Mouse (Mus musculus): ENCODE measurements at regions not wholly inside any gene's neighbourhood (a gene's known extent, or its start where the extent isn't known, plus 50 kb on each side); places are given as distances from the start of the nearest gene placed in this dataset.

DNA sequence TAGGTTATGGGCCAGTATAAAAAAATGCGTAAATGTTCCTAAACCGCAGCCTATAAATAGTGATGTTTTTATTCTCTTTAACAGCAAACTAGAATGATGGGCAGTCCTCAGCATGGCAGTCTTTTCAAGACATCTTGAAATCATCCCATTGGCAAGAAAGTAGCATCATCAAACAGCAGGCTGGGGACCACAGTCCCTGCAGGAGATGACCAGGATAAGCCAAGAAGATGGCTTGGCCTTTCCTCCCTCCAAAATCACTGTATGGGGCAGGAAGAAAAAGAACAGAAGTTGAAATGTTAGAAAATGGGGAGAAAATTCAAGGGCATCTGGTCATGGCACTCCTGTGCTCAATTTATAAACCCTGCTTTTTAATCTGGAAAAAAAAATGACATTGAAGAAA lies 93.0 kb upstream of the Plxna2 start:
- 97% methylated on average over 2 of the region's 2 CpGs for WGBS
- no peak overlapping the region for H3K27ac ChIP-seq (ENCODE audit: insufficient read depth, low read depth, low read length)
- TF ChIP-seq POLR2A (IDR thresholded peaks at IDR 0.05; ENCODE audit: low read depth, low read length) = no peak
- no peak for TF ChIP-seq CTCF (IDR thresholded peaks at IDR 0.05; ENCODE audit: extremely low read depth, insufficient read length, insufficient replicate concordance, low read depth, low read length)
- H3K27me3 ChIP-seq (ENCODE audit: control insufficient read depth, insufficient read depth, low read length) = no peaks in the 10 kb centered on the region
- no peaks in the 10 kb centered on the region for H3K4me1 ChIP-seq (ENCODE audit: control insufficient read depth, insufficient read depth, insufficient read length, low read length)
- H3K36me3 ChIP-seq (ENCODE audit: control insufficient read depth, insufficient read depth, low read length) = no peaks in the 10 kb centered on the region
- no peak overlapping the region for H3K4me3 ChIP-seq (ENCODE audit: low read depth, low read length)

DNA sequence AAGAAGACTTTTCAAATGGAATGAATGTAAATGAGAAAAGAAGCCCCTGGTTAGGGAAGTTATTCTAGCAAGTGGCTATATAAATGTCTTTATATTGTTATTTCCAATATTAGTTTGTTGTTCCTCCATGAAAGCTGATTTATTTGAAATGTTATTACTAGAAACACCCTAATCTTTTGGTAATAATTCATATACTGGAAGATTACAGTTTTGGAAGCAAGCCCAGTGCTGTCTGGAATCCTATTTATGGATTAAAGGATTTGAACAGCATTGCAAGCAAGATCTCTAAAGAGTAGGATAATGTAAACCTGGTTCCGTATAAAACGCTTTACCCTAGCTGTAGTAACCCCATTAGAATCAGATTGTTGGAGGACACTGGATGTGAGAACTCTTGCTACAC lies 96.8 kb upstream of the Plxna2 start:
- H3K4me3 ChIP-seq (ENCODE audit: low read depth, low read length) = no peak overlapping the region
- 80% methylated on average over 2 of the region's 2 CpGs for WGBS
- no peaks in the 10 kb centered on the region for H3K27me3 ChIP-seq (ENCODE audit: control insufficient read depth, insufficient read depth, low read length)
- H3K4me1 ChIP-seq (ENCODE audit: control insufficient read depth, insufficient read depth, insufficient read length, low read length) = no peaks in the 10 kb centered on the region
- no peaks in the 10 kb centered on the region for H3K36me3 ChIP-seq (ENCODE audit: control insufficient read depth, insufficient read depth, low read length)
- no peak overlapping the region for H3K27ac ChIP-seq (ENCODE audit: insufficient read depth, low read depth, low read length)
- TF ChIP-seq CTCF (IDR thresholded peaks at IDR 0.05; ENCODE audit: extremely low read depth, insufficient read length, insufficient replicate concordance, low read depth, low read length) (no peak), POLR2A (IDR thresholded peaks at IDR 0.05; ENCODE audit: low read depth, low read length) (no peak)

DNA sequence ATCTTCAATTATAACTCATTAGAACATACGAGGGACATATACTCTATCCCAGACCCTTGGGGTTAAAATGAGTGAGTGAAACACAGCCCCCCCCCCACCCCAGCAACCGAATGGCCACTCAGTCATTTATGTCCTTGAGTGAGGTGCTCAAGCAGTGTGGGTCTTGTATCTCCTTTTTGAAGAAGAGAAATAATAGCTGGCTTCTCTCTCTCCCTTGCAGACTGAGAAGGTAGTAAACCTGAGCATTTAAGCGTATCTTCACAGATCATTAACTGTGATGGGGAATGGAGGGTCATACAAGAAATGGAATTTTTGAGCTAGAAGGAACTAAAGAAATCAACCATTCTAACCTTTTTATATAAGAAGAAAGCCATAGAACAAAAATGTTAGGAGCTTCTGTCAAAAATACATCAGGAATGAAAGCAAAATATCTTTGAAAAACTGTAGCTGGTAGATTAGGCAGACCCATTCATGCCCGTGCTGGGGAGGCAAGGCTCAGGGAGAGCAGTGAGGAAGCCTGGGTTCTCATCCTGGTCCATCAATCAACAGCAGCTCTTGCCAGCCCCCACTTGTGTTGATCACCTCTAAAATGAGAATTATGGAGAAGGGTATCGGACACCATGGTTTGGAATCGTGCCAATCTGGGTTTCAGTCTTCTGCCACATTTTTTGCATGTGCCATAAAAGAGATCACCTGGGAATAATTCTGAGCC lies 98.4 kb upstream of the Plxna2 start:
- H3K27me3 ChIP-seq (ENCODE audit: control insufficient read depth, insufficient read depth, low read length) = no peaks in the 10 kb centered on the region
- H3K4me1 ChIP-seq (ENCODE audit: control insufficient read depth, insufficient read depth, insufficient read length, low read length) = no peaks in the 10 kb centered on the region
- no peak overlapping the region for H3K27ac ChIP-seq (ENCODE audit: insufficient read depth, low read depth, low read length)
- TF ChIP-seq POLR2A (IDR thresholded peaks at IDR 0.05; ENCODE audit: low read depth, low read length) (no peak), CTCF (IDR thresholded peaks at IDR 0.05; ENCODE audit: extremely low read depth, insufficient read length, insufficient replicate concordance, low read depth, low read length) (no peak)
- no peak overlapping the region for H3K4me3 ChIP-seq (ENCODE audit: low read depth, low read length)
- H3K36me3 ChIP-seq (ENCODE audit: control insufficient read depth, insufficient read depth, low read length) = no peaks in the 10 kb centered on the region
- 82% methylated on average over 6 of the region's 6 CpGs for WGBS

DNA sequence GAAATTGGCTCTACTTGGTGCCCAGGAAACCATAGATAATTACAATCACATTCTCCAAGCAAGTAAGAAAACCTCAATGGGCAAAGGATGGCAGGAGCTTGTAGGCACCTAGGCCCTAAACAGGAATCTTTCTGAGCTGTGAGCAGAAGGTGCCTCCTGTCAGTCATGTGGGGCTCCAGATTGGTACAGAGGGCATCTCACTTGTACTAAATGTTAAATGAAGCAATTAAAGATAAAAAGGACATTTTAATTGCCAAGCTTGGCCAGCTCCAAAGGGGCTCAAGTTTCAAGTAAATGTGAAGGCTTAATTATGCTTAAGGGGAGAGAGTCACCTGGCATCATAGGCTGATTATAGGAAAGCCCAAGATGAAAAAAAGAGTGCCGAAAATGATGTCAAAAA lies 101.9 kb upstream of the Plxna2 start:
- H3K36me3 ChIP-seq (ENCODE audit: control insufficient read depth, insufficient read depth, low read length) = no peaks in the 10 kb centered on the region
- no peak overlapping the region for H3K4me3 ChIP-seq (ENCODE audit: low read depth, low read length)
- 83% methylated on average over 1 of the region's 1 CpGs for WGBS
- no peaks in the 10 kb centered on the region for H3K4me1 ChIP-seq (ENCODE audit: control insufficient read depth, insufficient read depth, insufficient read length, low read length)
- no peak overlapping the region for H3K27ac ChIP-seq (ENCODE audit: insufficient read depth, low read depth, low read length)
- no peak for TF ChIP-seq CTCF (IDR thresholded peaks at IDR 0.05; ENCODE audit: extremely low read depth, insufficient read length, insufficient replicate concordance, low read depth, low read length)
- TF ChIP-seq POLR2A (IDR thresholded peaks at IDR 0.05; ENCODE audit: low read depth, low read length) = no peak
- H3K27me3 ChIP-seq (ENCODE audit: control insufficient read depth, insufficient read depth, low read length) = no peaks in the 10 kb centered on the region

DNA sequence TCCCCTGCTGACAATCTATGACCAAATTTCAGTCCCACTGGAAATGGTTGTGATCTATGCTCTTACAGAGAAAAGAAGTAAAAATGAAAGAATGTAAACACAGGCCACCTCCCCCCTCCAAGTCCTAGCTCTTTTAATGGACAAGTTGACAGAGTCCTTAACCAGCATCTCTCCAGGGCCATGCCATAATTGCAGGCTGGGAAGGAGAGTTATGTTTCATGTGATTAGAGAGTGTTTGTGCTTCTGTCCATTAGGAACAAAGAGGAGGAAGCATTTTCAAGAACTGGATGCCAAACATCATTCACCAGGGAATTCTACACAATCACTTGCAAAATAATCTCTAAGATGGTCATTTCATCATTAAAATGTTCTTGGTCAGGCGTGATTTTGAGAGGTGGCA lies 109.7 kb upstream of the Plxna2 start:
- Histone ChIP-seq H3K4me1 (ENCODE audit: control insufficient read depth, insufficient read depth, insufficient read length, low read length) (no peaks in the 10 kb centered on the region), H3K36me3 (ENCODE audit: control insufficient read depth, insufficient read depth, low read length) (no peaks in the 10 kb centered on the region), H3K27ac (ENCODE audit: insufficient read depth, low read depth, low read length) (no peak overlapping the region), H3K4me3 (ENCODE audit: low read depth, low read length) (no peak overlapping the region), H3K27me3 (ENCODE audit: control insufficient read depth, insufficient read depth, low read length) (no peaks in the 10 kb centered on the region)
- 70% methylated on average over 1 of the region's 1 CpGs for WGBS
- TF ChIP-seq CTCF (IDR thresholded peaks at IDR 0.05; ENCODE audit: extremely low read depth, insufficient read length, insufficient replicate concordance, low read depth, low read length) = no peak
- TF ChIP-seq POLR2A (IDR thresholded peaks at IDR 0.05; ENCODE audit: low read depth, low read length) = no peak

DNA sequence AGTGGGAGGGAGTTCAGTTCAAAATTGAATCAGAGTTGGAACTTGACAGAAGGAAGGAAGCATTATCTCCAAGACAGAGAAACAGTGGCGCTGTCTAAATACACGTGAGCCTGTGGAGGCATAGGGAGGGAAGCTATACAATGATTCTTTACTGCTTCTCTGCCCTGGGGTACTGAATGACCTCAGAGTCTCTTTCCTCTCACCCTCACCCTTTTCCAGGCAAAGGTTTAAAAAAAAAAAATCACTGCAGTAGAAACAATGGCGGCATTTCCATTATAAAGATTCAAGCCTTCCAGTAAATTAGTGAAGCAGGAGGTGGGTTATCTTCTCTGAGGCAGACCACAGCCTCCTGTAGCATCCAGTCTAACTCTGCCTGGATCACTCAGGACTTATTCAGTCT lies 112.2 kb upstream of the Plxna2 start:
- Histone ChIP-seq H3K27me3 (ENCODE audit: control insufficient read depth, insufficient read depth, low read length) (no peaks in the 10 kb centered on the region), H3K36me3 (ENCODE audit: control insufficient read depth, insufficient read depth, low read length) (no peaks in the 10 kb centered on the region), H3K27ac (ENCODE audit: insufficient read depth, low read depth, low read length) (no peak overlapping the region), H3K4me3 (ENCODE audit: low read depth, low read length) (no peak overlapping the region), H3K4me1 (ENCODE audit: control insufficient read depth, insufficient read depth, insufficient read length, low read length) (no peaks in the 10 kb centered on the region)
- TF ChIP-seq CTCF (IDR thresholded peaks at IDR 0.05; ENCODE audit: extremely low read depth, insufficient read length, insufficient replicate concordance, low read depth, low read length) = no peak
- no peak for TF ChIP-seq POLR2A (IDR thresholded peaks at IDR 0.05; ENCODE audit: low read depth, low read length)
- WGBS = 54% methylated on average over 3 of the region's 3 CpGs

DNA sequence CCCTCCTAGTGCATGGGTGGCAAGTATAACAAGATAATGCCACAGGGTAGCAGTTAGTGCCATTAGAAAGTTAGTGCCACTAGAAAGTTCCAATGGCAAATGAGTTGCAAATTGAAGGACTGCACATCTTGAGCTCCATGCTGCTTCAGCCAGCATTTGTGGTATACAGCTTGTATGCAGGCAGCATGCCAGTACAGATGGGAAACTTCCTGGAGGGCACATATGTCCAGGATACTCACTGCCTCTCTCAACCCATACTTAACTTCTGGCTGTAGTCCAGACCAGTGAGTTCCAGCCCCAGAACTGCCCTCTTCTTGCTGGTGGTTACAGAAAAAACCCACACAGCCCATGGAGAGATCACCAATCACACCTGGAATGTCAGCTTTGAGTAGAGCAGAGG lies 113.8 kb upstream of the Plxna2 start:
- H3K4me1 ChIP-seq (ENCODE audit: control insufficient read depth, insufficient read depth, insufficient read length, low read length) = no peaks in the 10 kb centered on the region
- no peak overlapping the region for H3K4me3 ChIP-seq (ENCODE audit: low read depth, low read length)
- no peaks in the 10 kb centered on the region for H3K36me3 ChIP-seq (ENCODE audit: control insufficient read depth, insufficient read depth, low read length)
- no peaks in the 10 kb centered on the region for H3K27me3 ChIP-seq (ENCODE audit: control insufficient read depth, insufficient read depth, low read length)
- TF ChIP-seq POLR2A (IDR thresholded peaks at IDR 0.05; ENCODE audit: low read depth, low read length) = no peak
- H3K27ac ChIP-seq (ENCODE audit: insufficient read depth, low read depth, low read length) = no peak overlapping the region

Measured in small intestine, adult 2 months (tissue).